Mouse (Mus musculus) limb, embryonic 14.5 days (tissue): ENCODE measurements at regions not wholly inside any gene's neighbourhood (a gene's known extent, or its start where the extent isn't known, plus 50 kb on each side); places are given as distances from the start of the nearest gene placed in this dataset.

Experiments
- ATAC-seq: fragments of 200-750 bp; cut with Nextera tagmentation; 2 replicates; pipeline ENCODE4 v1.8.0; 2017; ENCODE audit warnings: low read depth, moderate number of reproducible peaks, moderate TSS enrichment; ENCODE audit not compliant: low FRiP score
- DNase-seq: peaks from one replicate; pipeline ENCODE4 v3.0.0-alpha.2; 2015; ENCODE audit warnings: low spot score
- H3K27ac ChIP-seq: fragments of 300-500 bp; sonication (generic); replicated peaks from 2 replicates; pipeline ENCODE4 v1.5.1; 2014; ENCODE audit warnings: low read depth, mild to moderate bottlenecking, low read length, moderate library complexity, mixed read lengths
- H3K27me3 ChIP-seq: fragments of 300-500 bp; sonication (generic); 2 replicates; pipeline ENCODE4 v1.6.1; 2014; ENCODE audit warnings: low read length, mixed read lengths; ENCODE audit not compliant: control insufficient read depth, insufficient read depth
- H3K36me3 ChIP-seq: fragments of 300-500 bp; sonication (generic); 2 replicates; pipeline ENCODE4 v1.6.1; 2014; ENCODE audit warnings: mild to moderate bottlenecking, low read length, moderate library complexity, mixed read lengths; ENCODE audit not compliant: control insufficient read depth, insufficient read depth
- H3K4me1 ChIP-seq: fragments of 300-500 bp; sonication (generic); 2 replicates; pipeline ENCODE4 v1.6.1; 2014; ENCODE audit warnings: antibody characterized with exemption, low read length, mixed read lengths; ENCODE audit not compliant: control insufficient read depth, insufficient read depth
- H3K4me2 ChIP-seq: fragments of 300-500 bp; sonication (generic); replicated peaks from 2 replicates; pipeline ENCODE4 v1.6.1; 2014; ENCODE audit warnings: low read depth, mild to moderate bottlenecking, low read length, moderate library complexity; ENCODE audit not compliant: severe bottlenecking
- H3K4me3 ChIP-seq: fragments of 300-500 bp; sonication (generic); replicated peaks from 2 replicates; pipeline ENCODE4 v1.5.1; 2014; ENCODE audit warnings: low read length
- H3K9ac ChIP-seq: fragments of 300-500 bp; sonication (generic); 2 replicates; pipeline ENCODE4 v1.6.1; 2014; ENCODE audit warnings: mild to moderate bottlenecking, low read depth, low read length, moderate library complexity; ENCODE audit not compliant: severe bottlenecking
- H3K9me3 ChIP-seq: fragments of 300-500 bp; sonication (generic); 2 replicates; pipeline ENCODE4 v1.6.1; 2016; ENCODE audit warnings: low read length; ENCODE audit not compliant: control insufficient read depth
- POLR2A ChIP-seq: fragments of 200-500 bp; IDR thresholded peaks from 2 replicates; pipeline ENCODE4 v1.8.0; 2012; ENCODE audit warnings: inconsistent platforms, mild to moderate bottlenecking, moderate library complexity, borderline replicate concordance; ENCODE audit not compliant: insufficient read depth, insufficient read length; ENCODE audit errors: extremely low read depth
- WGBS: fragments of 180-500 bp; shearing (Covaris S2); extraction: QIAGEN DNeasy Blood & Tissue Kit; methylation state at CpG from one replicate; pipeline ENCODE4 v1.1.7; 2014; 5-methylcytosine and 5-hydroxymethylcytosine counted together

DNA sequence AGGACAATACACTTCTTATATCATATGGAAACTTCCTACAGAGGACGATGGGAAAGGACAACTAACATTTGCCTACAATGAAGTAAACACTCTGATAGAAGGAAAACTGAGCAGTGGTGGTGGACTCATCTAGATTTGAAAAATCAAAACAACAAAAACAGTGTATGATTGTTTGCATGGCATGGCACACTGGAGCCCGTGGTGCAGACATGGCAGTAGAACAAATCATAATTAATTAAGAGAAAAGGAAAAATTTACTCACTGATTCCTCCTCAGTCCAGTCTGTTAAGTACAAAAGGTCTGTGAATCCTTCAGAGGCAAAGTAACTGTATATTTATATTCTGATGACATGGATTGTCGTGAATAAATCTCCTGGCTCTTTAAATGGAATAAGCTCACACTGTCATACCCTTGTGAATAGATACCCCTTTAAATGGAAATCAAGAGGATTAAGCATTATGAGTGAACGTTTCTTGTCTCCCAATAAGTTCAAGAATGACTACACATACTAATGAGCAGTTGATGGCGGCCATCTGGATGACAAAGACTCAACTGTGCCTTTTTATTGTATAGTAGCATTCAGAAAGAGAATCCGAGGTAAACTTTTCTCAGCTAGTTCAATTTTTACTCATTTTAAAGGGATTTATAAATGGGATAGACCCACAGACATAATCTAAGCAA, 511.1 kb downstream of the Arl4a start:
- H3K4me1 ChIP-seq = no peaks in the 10 kb centered on the region
- DNase-seq = no peak
- no peaks in the 10 kb centered on the region for H3K9me3 ChIP-seq
- H3K36me3 ChIP-seq = no peaks in the 10 kb centered on the region
- no peak overlapping the region for H3K27ac ChIP-seq
- H3K27me3 ChIP-seq = no peaks in the 10 kb centered on the region
- no peak for TF ChIP-seq POLR2A
- ATAC-seq = no peak
- no peak overlapping the region for H3K9ac ChIP-seq
- H3K4me3 ChIP-seq = no peak overlapping the region
- 71% methylated on average over 6 of the region's 6 CpGs for WGBS
- H3K4me2 ChIP-seq = no peak overlapping the region

DNA sequence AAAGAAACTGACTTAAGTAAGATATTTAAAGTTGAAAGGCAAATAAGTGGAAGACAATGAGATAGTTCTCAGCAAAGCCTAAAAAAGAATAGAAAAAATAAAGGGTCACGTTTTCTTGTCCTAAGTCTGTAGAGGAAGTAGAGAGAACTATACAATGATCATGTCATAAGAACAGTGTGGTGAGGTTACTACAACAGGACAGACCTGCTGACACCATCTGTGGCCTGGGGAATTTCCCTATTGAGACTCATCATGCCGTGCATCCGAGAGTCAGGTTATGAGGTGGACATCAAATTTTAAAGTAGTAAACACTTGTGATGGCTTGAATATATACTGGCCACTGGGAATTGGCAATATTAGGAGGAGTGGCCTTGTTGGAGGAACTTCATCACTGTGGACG, 522.1 kb downstream of the Arl4a start:
- Histone ChIP-seq H3K9ac (no peak overlapping the region), H3K4me3 (no peak overlapping the region), H3K36me3 (no peaks in the 10 kb centered on the region), H3K4me1 (no peaks in the 10 kb centered on the region), H3K27ac (no peak overlapping the region), H3K9me3 (no peaks in the 10 kb centered on the region), H3K4me2 (no peak overlapping the region), H3K27me3 (no peaks in the 10 kb centered on the region)
- no peak for DNase-seq
- no peak for TF ChIP-seq POLR2A
- no peak for ATAC-seq
- 80% methylated on average over 4 of the region's 4 CpGs for WGBS

DNA sequence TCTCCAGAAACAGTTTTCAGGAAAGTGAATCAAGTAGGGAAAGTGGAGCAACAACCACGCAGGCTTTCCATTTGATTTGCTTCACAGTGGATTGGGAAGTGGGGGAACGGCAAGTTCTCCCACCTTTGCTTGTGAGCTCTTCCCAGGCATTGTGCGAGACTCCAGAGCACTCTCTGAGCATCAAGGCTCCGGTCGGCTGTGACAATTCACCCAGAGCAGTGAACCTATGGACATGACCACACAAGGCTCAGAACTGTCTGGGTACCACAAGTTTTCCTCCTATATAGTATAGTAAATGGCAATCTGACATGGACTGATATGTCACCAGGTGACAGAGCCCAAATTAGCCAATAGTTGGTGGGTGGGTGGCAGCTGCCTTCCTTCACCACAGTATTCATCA, 527.0 kb downstream of the Arl4a start:
- H3K9me3 ChIP-seq = no peaks in the 10 kb centered on the region
- no peak overlapping the region for H3K27ac ChIP-seq
- 89% methylated on average over 5 of the region's 5 CpGs for WGBS
- no peaks in the 10 kb centered on the region for H3K4me1 ChIP-seq
- no peak for TF ChIP-seq POLR2A
- no peak overlapping the region for H3K4me2 ChIP-seq
- ATAC-seq (no peak), DNase-seq (no peak)
- H3K27me3 ChIP-seq = no peaks in the 10 kb centered on the region
- H3K36me3 ChIP-seq = no peaks in the 10 kb centered on the region
- no peak overlapping the region for H3K9ac ChIP-seq
- H3K4me3 ChIP-seq = no peak overlapping the region

DNA sequence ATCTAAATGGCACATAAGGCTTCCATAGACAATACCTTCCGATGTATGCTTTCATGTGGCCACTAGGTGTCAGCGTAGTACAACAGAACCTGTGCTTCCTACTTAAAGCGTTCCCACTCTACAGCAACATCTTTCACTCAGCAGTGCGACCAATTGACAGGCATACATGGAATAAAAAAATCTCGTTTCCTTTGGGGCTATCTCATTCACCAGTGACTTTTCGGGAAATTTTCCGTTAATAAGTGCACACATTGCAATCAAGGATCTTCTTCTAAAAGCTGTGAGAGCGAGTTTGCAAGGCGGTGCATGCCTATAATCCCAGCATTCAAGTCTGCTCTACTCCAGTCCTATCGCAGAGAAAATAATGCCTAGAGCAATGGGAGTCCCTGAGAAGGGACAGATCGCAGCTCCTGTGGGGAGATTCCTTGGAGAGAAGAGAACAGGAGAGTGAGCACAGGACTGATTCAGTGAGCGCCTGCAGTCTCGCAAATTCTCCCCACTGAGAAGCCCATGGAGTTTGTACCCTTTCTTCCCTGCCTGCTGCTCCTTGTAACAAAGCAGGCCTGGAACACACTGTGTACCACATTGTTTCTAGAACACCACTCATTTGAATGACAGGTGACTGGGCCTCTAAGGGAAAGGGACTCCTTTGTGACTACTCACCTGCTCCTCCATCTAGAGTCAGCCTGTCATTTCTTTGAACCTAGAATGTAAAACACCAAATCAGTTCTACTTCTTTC, 527.6 kb downstream of the Arl4a start:
- H3K4me3 ChIP-seq = no peak overlapping the region
- H3K4me2 ChIP-seq = peak overlapping the region; percentile 21; the same call in 1 of the 2 replicates

DNA sequence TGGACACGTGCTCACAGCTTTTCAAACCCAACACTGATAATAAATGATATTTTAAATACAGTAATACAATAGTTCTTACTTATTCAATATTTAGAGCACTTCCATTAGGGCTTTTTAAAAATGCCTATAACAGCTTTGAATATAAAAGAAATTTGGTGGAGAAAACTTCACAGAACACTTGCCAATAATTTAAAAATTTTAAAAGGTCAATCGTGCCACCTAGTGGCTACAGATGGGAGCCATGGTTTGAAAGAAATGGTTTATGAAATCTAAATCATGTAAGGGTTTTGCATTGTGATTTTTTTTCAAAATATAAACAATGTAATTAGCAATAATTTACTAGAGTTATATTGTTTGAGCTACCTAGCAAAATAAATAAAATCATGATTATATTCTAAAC, 541.6 kb downstream of the Arl4a start:
- Histone ChIP-seq H3K36me3 (no peaks in the 10 kb centered on the region), H3K4me2 (no peak overlapping the region), H3K27ac (no peak overlapping the region), H3K27me3 (no peaks in the 10 kb centered on the region), H3K9me3 (no peaks in the 10 kb centered on the region), H3K9ac (no peak overlapping the region), H3K4me1 (no peaks in the 10 kb centered on the region), H3K4me3 (no peak overlapping the region)
- DNase-seq = peak; percentile 49
- 38% methylated on average over 2 of the region's 2 CpGs for WGBS
- no peak for ATAC-seq
- TF ChIP-seq POLR2A = no peak

More for the DNA sequence above, 527.6 kb downstream of the Arl4a start:
- Histone ChIP-seq H3K4me1 (no peaks in the 10 kb centered on the region), H3K9me3 (no peaks in the 10 kb centered on the region), H3K9ac (no peak overlapping the region), H3K27me3 (no peaks in the 10 kb centered on the region), H3K36me3 (no peaks in the 10 kb centered on the region), H3K27ac (no peak overlapping the region)
- WGBS = 23% methylated on average over 13 of the region's 13 CpGs
- DNase-seq (peak; percentile 83), ATAC-seq (peak; percentile 80; the same call in 1 of the 2 replicates)
- no peak for TF ChIP-seq POLR2A
